10 mouse cellular contexts compared by ENCODE assay signal in the genomic region with DNA sequence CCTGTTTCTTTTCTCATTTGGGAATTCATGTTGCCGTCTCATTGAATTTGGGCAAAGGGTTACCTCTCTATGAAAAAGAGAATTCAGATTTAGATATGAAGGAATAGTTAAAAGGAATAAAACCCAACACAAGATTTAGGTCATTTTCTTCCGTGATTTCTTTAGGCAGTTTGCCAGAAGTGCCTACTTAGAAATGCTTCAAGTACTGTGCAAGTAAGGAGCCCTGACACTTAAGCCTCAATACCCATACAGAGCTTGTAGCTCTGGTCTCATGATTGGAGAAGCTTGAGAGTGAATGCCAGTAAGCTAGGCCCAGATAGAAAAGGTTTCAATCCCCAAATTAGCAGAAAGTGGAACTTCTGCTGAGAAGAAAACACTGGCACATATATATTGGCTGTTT. TPM values are rescaled to one million over a fixed set of nuclear protein-coding genes. Genes with fewer than 3 reads are reported as not detected.
DNase-seq lines count a peak whose midpoint lies in the region; ATAC-seq and TF ChIP-seq lines count a peak whose summit lies in the region.
"Had no signal": no experiment of that assay in that cellular context is flagged by ENCODE, and none has a peak within 500 bp of the region (broad histone marks: within the 10 kb centered on the region; RNA-seq: fewer than 3 reads in every experiment).

No protein-coding gene starts in this region.

- WGBS in forebrain, embryonic 13.5 days = 47% methylated on average over 2 of the region's 2 CpGs
- WGBS in forebrain, embryonic 12.5 days = 45% methylated on average over 2 of the region's 2 CpGs
- WGBS in intestine, embryonic 14.5 days = 37% methylated on average over 2 of the region's 2 CpGs

- H3K27me3 ChIP-seq in forebrain, embryonic 13.5 days = peaks cover 38% of the 10 kb centered on the region
- H3K27me3 ChIP-seq in forebrain, embryonic 12.5 days = peaks cover 34% of the 10 kb centered on the region
- no peaks in the 10 kb centered on the region for H3K27me3 ChIP-seq in intestine, embryonic 14.5 days (replicated peaks; ENCODE audit: control insufficient read depth, insufficient read depth, low read length)

- H3K9me3 ChIP-seq in forebrain, embryonic 13.5 days (replicated peaks) = no peaks in the 10 kb centered on the region
- H3K9me3 ChIP-seq in forebrain, embryonic 12.5 days = no peaks in the 10 kb centered on the region
- H3K9me3 ChIP-seq in intestine, embryonic 14.5 days (ENCODE audit: control insufficient read depth, low read length) = no peaks in the 10 kb centered on the region

- TF ChIP-seq CTCF in layer of hippocampus, adult 2 months (conservative IDR thresholded peaks at IDR 0.05) = no peak

- H3K27ac ChIP-seq in forebrain, embryonic 13.5 days = no peak overlapping the region
- H3K27ac ChIP-seq in forebrain, embryonic 12.5 days = no peak overlapping the region
- peak overlapping the region; percentile 83; the same call in 1 of the 2 replicates for H3K27ac ChIP-seq in layer of hippocampus, adult 2 months
- H3K27ac ChIP-seq in intestine, embryonic 14.5 days (ENCODE audit: low read depth) = no peak overlapping the region

- peak overlapping the region; percentile 85 for H3K4me2 ChIP-seq in forebrain, embryonic 13.5 days
- H3K4me2 ChIP-seq in forebrain, embryonic 12.5 days = no peak overlapping the region
- H3K4me2 ChIP-seq in intestine, embryonic 14.5 days (ENCODE audit: low read length) = peak overlapping the region; percentile 79

- no peak for DNase-seq in layer of hippocampus, adult 2 months (ENCODE audit: low spot score in 2 of 2)
- DNase-seq in layer of hippocampus, postnatal 14 days (ENCODE audit: low spot score in 2 of 2) = no peak
- no peak for DNase-seq in intestine, embryonic 14.5 days (ENCODE audit: low spot score)
- peak; percentile 47 for DNase-seq in lung, postnatal 10 days
- no peak for DNase-seq in gastrocnemius, adult 18-20 months (ENCODE audit: low spot score)
- no peak for DNase-seq in thymus, postnatal 4 days
- DNase-seq: right cerebral cortex, postnatal 25 days had no signal

- no peak for ATAC-seq in forebrain, embryonic 13.5 days
- no peak for ATAC-seq in forebrain, embryonic 12.5 days (ENCODE audit: low FRiP score)
- ATAC-seq in intestine, embryonic 14.5 days (replicated peaks; ENCODE audit: low FRiP score, low TSS enrichment, low read depth) = no peak
- ATAC-seq: forebrain, embryonic 16.5 days had no signal

- H3K36me3 ChIP-seq in forebrain, embryonic 13.5 days (ENCODE audit: poor library complexity, severe bottlenecking) = no peaks in the 10 kb centered on the region
- H3K36me3 ChIP-seq in forebrain, embryonic 12.5 days (replicated peaks) = no peaks in the 10 kb centered on the region
- H3K36me3 ChIP-seq in intestine, embryonic 14.5 days (ENCODE audit: control insufficient read depth, insufficient read depth, low read length) = no peaks in the 10 kb centered on the region

- no peak overlapping the region for H3K9ac ChIP-seq in forebrain, embryonic 13.5 days
- no peak overlapping the region for H3K9ac ChIP-seq in forebrain, embryonic 12.5 days
- H3K9ac ChIP-seq in intestine, embryonic 14.5 days (ENCODE audit: low read length) = no peak overlapping the region; the same call in 1 of the 2 replicates

- no peak overlapping the region for H3K4me3 ChIP-seq in forebrain, embryonic 13.5 days
- H3K4me3 ChIP-seq in forebrain, embryonic 12.5 days (replicated peaks) = no peak overlapping the region
- peak overlapping the region; percentile 59; the same call in 1 of the 2 replicates for H3K4me3 ChIP-seq in layer of hippocampus, adult 2 months
- peak overlapping the region; percentile 60 for H3K4me3 ChIP-seq in intestine, embryonic 14.5 days (ENCODE audit: low read depth, low read length)

- peaks cover 10% of the 10 kb centered on the region; the same call in 1 of the 2 replicates for H3K4me1 ChIP-seq in forebrain, embryonic 13.5 days
- peaks cover 11% of the 10 kb centered on the region for H3K4me1 ChIP-seq in forebrain, embryonic 12.5 days
- H3K4me1 ChIP-seq in intestine, embryonic 14.5 days (replicated peaks; ENCODE audit: control insufficient read depth, insufficient read depth, low read length) = 0 out of 2 replicates have a peak, but pooled peaks cover 6% of the 10 kb centered on the region

RNA-seq across cellular contexts. Expression of gene Arhgap29, which starts 2.1 kb away (rescaled TPM):
- 9.6 and 11.5 TPM in 2 replicates for polyA plus RNA-seq in forebrain, embryonic 13.5 days (2015; fragmentation: Nextera tagmentation; extraction: Ambion mirVana)
- polyA plus RNA-seq in forebrain, embryonic 12.5 days (2016; fragmentation: Nextera tagmentation; extraction: Ambion mirVana) = 21.1 and 25.1 TPM in 2 replicates
- 10 to 100 TPM; 14.0 to 16.9 TPM for total RNA-seq in layer of hippocampus, adult 2 months (2021)
- 10 to 100 TPM; 17.5 to 22.6 TPM for total RNA-seq in layer of hippocampus, postnatal 14 days (2021)
- 57.8 and 64.7 TPM in 2 replicates for polyA plus RNA-seq in intestine, embryonic 14.5 days (2014; fragmentation: Nextera tagmentation; extraction: Ambion mirVana)
- total RNA-seq in gastrocnemius, adult 18-20 months (2021) = 10 to 100 TPM in 1 of 2 experiments, 1 to 10 TPM in 1; 9.0 to 18.0 TPM

Comparison
In these comparisons a context has a peak if more than half of its experiments do, and no peak if none do; other contexts are left out.
1. H3K4me3 ChIP-seq: peak in layer of hippocampus, adult 2 months (single experiment) and intestine, embryonic 14.5 days (single experiment); none in forebrain, embryonic 13.5 days (single experiment) and forebrain, embryonic 12.5 days (single experiment).